13 mouse cellular contexts compared by ENCODE assay signal in the genomic region with DNA sequence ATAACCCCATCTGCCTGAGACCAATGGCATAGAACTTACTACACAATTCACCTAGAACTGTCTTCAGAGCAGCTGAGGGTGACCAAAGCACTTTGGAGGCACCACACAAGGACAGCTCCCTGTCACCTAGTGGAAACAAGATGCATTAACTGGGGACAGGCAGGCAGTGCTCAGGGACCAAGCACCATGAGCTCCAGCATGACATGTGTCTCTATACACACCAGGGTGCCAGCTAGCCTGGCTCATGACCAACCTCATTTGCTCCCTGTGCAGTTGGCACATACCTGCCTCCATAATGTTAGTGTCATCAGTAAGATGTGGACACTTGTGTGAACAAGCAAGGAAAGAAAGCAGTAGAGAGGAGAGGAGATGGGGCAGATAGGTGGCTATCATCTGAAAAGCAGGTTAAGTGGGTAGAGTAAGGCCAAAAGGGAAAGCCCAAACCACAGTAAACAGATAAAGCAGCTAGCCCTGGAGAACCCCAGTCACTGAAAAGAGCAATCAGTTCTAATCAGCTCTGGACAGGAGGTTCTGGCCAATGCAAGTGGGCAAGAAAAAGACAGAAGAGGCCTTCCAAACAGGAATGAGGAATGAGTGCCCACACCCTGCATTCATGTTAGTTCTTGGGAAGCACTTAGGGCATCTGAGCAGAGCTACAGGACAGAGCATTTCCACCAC. TPM values are rescaled to one million over a fixed set of nuclear protein-coding genes. Genes with fewer than 3 reads are reported as not detected.
DNase-seq lines count a peak whose midpoint lies in the region; ATAC-seq and TF ChIP-seq lines count a peak whose summit lies in the region.
"Had no signal": no experiment of that assay in that cellular context is flagged by ENCODE, and none has a peak within 500 bp of the region (broad histone marks: within the 10 kb centered on the region; RNA-seq: fewer than 3 reads in every experiment).

No protein-coding gene starts in this region.

- peak; percentile 65 for DNase-seq in left cerebral cortex, postnatal 4 days
- DNase-seq in left cerebral cortex, adult 11 months (ENCODE audit: low spot score), result no peak
- peak; percentile 76 for DNase-seq in cerebellum, adult 9-11 months
- DNase-seq in liver, postnatal 0 days, result no peak
- no peak for DNase-seq in ovary, postnatal 10 days (ENCODE audit: low spot score)
- no peak for DNase-seq in adrenal gland, postnatal 10 days
- DNase-seq: lung, postnatal 36 days; thymus, postnatal 14 days had no signal

- H3K4me1 ChIP-seq in forebrain, embryonic 15.5 days, result peaks cover 40% of the 10 kb centered on the region
- peaks cover 26% of the 10 kb centered on the region for H3K4me1 ChIP-seq in forebrain, embryonic 13.5 days
- H3K4me1 ChIP-seq in liver, postnatal 0 days (ENCODE audit: insufficient read depth), result peaks cover 56% of the 10 kb centered on the region

- H3K4me2 ChIP-seq in forebrain, embryonic 15.5 days (replicated peaks), result no peak overlapping the region
- no peak overlapping the region for H3K4me2 ChIP-seq in forebrain, embryonic 13.5 days
- no peak overlapping the region for H3K4me2 ChIP-seq in liver, postnatal 0 days (ENCODE audit: low read depth, low read length)
- H3K4me2 ChIP-seq: heart, embryonic 11.5 days; limb, embryonic 13.5 days; neural tube, embryonic 15.5 days had no signal

- H3K27ac ChIP-seq in forebrain, embryonic 15.5 days (replicated peaks), result peak overlapping the region; percentile 55; the same call in 1 of the 2 replicates
- H3K27ac ChIP-seq in forebrain, embryonic 13.5 days, result no peak overlapping the region; the same call in 1 of the 2 replicates
- H3K27ac ChIP-seq in liver, postnatal 0 days (ENCODE audit: low read depth), result no peak overlapping the region
- H3K27ac ChIP-seq: limb, embryonic 13.5 days; neural tube, embryonic 15.5 days had no signal

- ATAC-seq in forebrain, embryonic 15.5 days (replicated peaks), result 0 out of 2 replicates have a peak, but pooled peaks have one; percentile 30
- ATAC-seq in forebrain, embryonic 13.5 days, result no peak
- ATAC-seq in liver, postnatal 0 days, result peak; percentile 33; the same call in 1 of the 2 replicates

- no peaks in the 10 kb centered on the region for H3K27me3 ChIP-seq in forebrain, embryonic 15.5 days
- no peaks in the 10 kb centered on the region for H3K27me3 ChIP-seq in forebrain, embryonic 13.5 days
- H3K27me3 ChIP-seq in liver, postnatal 0 days (ENCODE audit: insufficient read depth, low read length), result no peaks in the 10 kb centered on the region
- H3K27me3 ChIP-seq: limb, embryonic 13.5 days; neural tube, embryonic 15.5 days had no signal

- intact Hi-C loops in left cerebral cortex, postnatal 4 days (cut with DNase I), result no loop called here

- no peak for TF ChIP-seq EP300 in liver, postnatal 0 days (IDR thresholded peaks at IDR 0.05; ENCODE audit: low read depth)

- no peak overlapping the region for H3K9ac ChIP-seq in forebrain, embryonic 15.5 days (replicated peaks)
- no peak overlapping the region for H3K9ac ChIP-seq in forebrain, embryonic 13.5 days
- no peak overlapping the region; the same call in 1 of the 2 replicates for H3K9ac ChIP-seq in liver, postnatal 0 days (replicated peaks)
- H3K9ac ChIP-seq: limb, embryonic 13.5 days; neural tube, embryonic 15.5 days had no signal

- no peaks in the 10 kb centered on the region for H3K9me3 ChIP-seq in forebrain, embryonic 15.5 days
- H3K9me3 ChIP-seq in forebrain, embryonic 13.5 days (replicated peaks), result no peaks in the 10 kb centered on the region
- H3K9me3 ChIP-seq in liver, postnatal 0 days (ENCODE audit: low read length), result no peaks in the 10 kb centered on the region
- H3K9me3 ChIP-seq: limb, embryonic 13.5 days; neural tube, embryonic 15.5 days had no signal

- no peaks in the 10 kb centered on the region for H3K36me3 ChIP-seq in forebrain, embryonic 15.5 days
- H3K36me3 ChIP-seq in forebrain, embryonic 13.5 days (ENCODE audit: poor library complexity, severe bottlenecking), result peaks cover 6% of the 10 kb centered on the region
- H3K36me3 ChIP-seq in liver, postnatal 0 days (replicated peaks; ENCODE audit: insufficient read depth, low read length), result no peaks in the 10 kb centered on the region
- H3K36me3 ChIP-seq: neural tube, embryonic 15.5 days had no signal

- 0 out of 2 replicates have a peak, but pooled peaks have one; percentile 9 for TF ChIP-seq CTCF in liver, postnatal 0 days (IDR thresholded peaks at IDR 0.05; ENCODE audit: low read depth)

- no peak overlapping the region for H3K4me3 ChIP-seq in forebrain, embryonic 15.5 days
- no peak overlapping the region for H3K4me3 ChIP-seq in forebrain, embryonic 13.5 days
- no peak overlapping the region for H3K4me3 ChIP-seq in liver, postnatal 0 days (ENCODE audit: low read depth, low read length)
- H3K4me3 ChIP-seq: limb, embryonic 13.5 days; neural tube, embryonic 15.5 days had no signal

RNA-seq across cellular contexts. Expression of gene Slc35e1, which starts 12.4 kb away (rescaled TPM):
- 13.8 and 14.7 TPM in 2 replicates for polyA plus RNA-seq in forebrain, embryonic 15.5 days (2015; fragmentation: Nextera tagmentation; extraction: Ambion mirVana)
- polyA plus RNA-seq in forebrain, embryonic 13.5 days (2015; fragmentation: Nextera tagmentation; extraction: Ambion mirVana), result 6.4 and 8.8 TPM in 2 replicates
- 10 to 100 TPM; 35.2 to 39.2 TPM for total RNA-seq in left cerebral cortex, postnatal 4 days (2021)
- 5.8 and 6.0 TPM in 2 replicates for polyA plus RNA-seq in liver, postnatal 0 days (2015; fragmentation: Nextera tagmentation; extraction: Ambion mirVana)
- total RNA-seq in adrenal gland, postnatal 10 days (2021), result 10 to 100 TPM; 28.1 to 29.6 TPM

RNA-seq across cellular contexts. Expression of gene Cherp, which starts 29.8 kb away (rescaled TPM):
- polyA plus RNA-seq in forebrain, embryonic 15.5 days (2015; fragmentation: Nextera tagmentation; extraction: Ambion mirVana), result 46.8 and 52.7 TPM in 2 replicates
- polyA plus RNA-seq in forebrain, embryonic 13.5 days (2015; fragmentation: Nextera tagmentation; extraction: Ambion mirVana), result 48.4 and 55.7 TPM in 2 replicates
- 10 to 100 TPM; 75.6 to 85.4 TPM for total RNA-seq in left cerebral cortex, postnatal 4 days (2021)
- polyA plus RNA-seq in liver, postnatal 0 days (2015; fragmentation: Nextera tagmentation; extraction: Ambion mirVana), result 9.2 and 11.2 TPM in 2 replicates
- 10 to 100 TPM; 49.2 to 57.8 TPM for total RNA-seq in adrenal gland, postnatal 10 days (2021)

RNA-seq across cellular contexts. Expression of gene Med26, which starts 43.3 kb away (rescaled TPM):
- 18.2 and 19.9 TPM in 2 replicates for polyA plus RNA-seq in forebrain, embryonic 15.5 days (2015; fragmentation: Nextera tagmentation; extraction: Ambion mirVana)
- polyA plus RNA-seq in forebrain, embryonic 13.5 days (2015; fragmentation: Nextera tagmentation; extraction: Ambion mirVana), result 15.5 and 19.4 TPM in 2 replicates
- total RNA-seq in left cerebral cortex, postnatal 4 days (2021), result 10 to 100 TPM; 13.3 to 13.8 TPM
- polyA plus RNA-seq in liver, postnatal 0 days (2015; fragmentation: Nextera tagmentation; extraction: Ambion mirVana), result 4.9 TPM in 2 replicates
- 10 to 100 TPM; 10.1 to 10.2 TPM for total RNA-seq in adrenal gland, postnatal 10 days (2021)

Comparison
In these comparisons a context has a peak if more than half of its experiments do, and no peak if none do; other contexts are left out.
1. DNase-seq: peak in left cerebral cortex, postnatal 4 days (single experiment) and cerebellum, adult 9-11 months (single experiment); none in left cerebral cortex, adult 11 months (single experiment), liver, postnatal 0 days (single experiment), ovary, postnatal 10 days (single experiment) and adrenal gland, postnatal 10 days (single experiment).